Mouse (Mus musculus): ENCODE measurements around the gene Tjp3. TPM values are rescaled to one million over a fixed set of nuclear protein-coding genes. Genes with fewer than 3 reads are reported as not detected.

Gene Tjp3
- total RNA-seq, 2 experiments from 2014 or later, result 0.14 to 0.37 TPM

GRCm38 (mm10) chr10:81299585-81300351 lies 8.4 kb upstream of the Tjp3 start:
- DNase-seq, result no peak
- intact Hi-C loops (cut with DNase I), result no loop called here

DNA sequence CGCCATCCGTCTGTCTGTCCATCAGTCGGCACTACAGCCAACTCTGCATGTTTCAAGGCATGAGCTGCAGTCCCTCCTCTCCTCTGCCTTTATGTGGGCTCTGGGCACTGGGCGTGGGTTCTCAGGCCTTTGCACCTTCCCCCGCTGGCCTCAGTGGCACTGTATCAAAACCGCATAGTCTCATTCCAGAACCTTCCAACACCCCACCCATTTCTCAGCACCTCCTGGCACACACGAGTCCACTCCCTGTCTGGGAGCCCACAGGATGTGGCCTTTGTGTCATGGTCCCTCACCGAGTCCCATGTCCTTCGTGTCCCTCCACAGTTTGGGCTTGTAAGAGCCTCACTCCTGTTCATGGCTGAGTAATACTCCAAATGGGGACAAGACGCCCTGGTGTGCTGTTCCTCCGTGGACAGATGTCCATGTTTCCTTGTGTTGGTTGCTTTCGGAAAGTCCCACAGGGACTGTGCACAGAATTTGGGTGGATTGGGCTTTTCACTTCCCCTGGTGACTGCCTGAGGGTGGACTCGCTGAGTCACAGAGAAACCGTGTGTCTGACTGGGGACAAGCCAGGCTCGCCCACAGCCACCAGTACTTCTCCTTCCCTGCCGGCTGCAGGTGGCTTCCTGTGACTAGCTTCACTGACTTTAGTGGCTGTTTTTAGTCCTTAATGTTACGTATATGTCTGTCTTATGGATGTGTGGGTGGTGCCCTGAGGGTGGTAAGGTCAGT lies 7.2 kb upstream of the Tjp3 start:
- DNase-seq, result no peak
- intact Hi-C loops (cut with DNase I), result no loop called here

- DNase-seq, result peak; percentile 68 to 72
- intact Hi-C loops (cut with DNase I), result no loop called here
These were observed 6.5 kb upstream of the Tjp3 start for GRCm38 (mm10) chr10:81297845-81298244.

GRCm38 (mm10) chr10:81297246-81297645 lies 5.9 kb upstream of the Tjp3 start:
- intact Hi-C loops (cut with DNase I), result no loop called here
- DNase-seq, result no peak

- intact Hi-C loops (cut with DNase I), result no loop called here
These were observed 3.8 kb upstream of the Tjp3 start for GRCm38 (mm10) chr10:81295185-81295584.

DNA sequence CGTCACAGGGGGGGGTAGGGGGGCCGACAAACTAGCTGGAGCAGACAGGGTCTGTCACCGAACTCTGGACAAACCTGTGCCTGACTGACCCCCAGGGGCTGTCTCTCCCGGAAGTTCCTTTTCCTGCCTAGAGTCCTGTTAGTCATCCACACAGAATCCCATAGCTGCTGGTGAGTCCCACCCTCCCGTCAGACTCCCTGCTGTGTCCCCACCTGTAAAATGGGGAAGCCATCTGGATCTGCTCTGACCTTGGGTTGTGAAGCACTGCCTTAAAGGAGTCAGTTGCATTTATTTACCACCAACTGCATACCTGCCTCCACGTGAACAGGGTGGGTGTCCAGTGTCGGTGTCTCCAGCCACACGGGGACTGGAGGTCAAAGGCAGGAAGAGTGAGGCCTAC lies 3.1 kb upstream of the Tjp3 start:
- DNase-seq, result no peak
- intact Hi-C loops (cut with DNase I), result no loop called here

More at GRCm38 (mm10) chr10:81295185-81295584, 3.8 kb upstream of the Tjp3 start:
- no peak for DNase-seq

GRCm38 (mm10) chr10:81293334-81294030 lies 2.1 kb upstream of the Tjp3 start:
- DNase-seq, result no peak
- intact Hi-C loops (cut with DNase I), result no loop called here

DNA sequence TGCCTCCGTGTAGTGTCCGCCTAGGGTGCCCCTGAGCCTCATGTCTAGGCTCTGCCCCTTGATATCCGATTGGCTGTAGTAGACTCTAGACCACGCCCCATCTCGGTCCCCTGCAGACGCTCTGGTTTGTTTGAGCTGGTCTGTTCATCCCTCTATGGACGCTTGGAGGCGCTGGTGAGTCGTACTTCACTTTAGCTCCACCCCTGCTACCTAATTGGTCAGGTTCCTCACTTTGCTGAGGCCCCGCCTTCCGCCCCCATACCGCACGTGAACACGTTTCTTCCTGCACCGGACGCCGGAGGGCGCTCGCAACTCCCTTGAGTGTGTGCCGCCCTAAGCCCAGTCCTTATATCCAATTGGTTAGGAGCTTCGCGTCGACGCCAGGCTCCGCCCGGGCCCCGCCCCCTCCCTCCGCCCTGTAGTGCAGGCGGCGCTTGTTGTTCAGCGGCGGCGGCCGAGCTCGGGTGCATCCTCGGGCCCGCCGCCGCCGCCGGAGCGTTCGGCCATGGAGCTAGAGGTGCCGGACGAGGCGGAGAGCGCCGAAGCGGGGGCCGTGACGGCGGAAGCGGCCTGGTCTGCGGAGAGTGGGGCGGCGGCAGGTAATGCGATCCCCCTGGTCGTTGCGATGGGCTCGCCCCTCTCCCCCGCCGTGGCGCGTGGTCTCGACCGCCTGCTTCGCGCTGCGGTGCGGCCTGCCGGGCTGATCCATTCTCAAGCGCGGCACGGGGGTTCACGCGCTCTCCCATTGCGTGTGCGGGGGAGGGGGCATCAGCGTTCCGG lies 1.4 kb upstream of the Tjp3 start, which contains the start of gene Pip5k1c:
Gene Pip5k1c, plus strand, starts transcription at position 410 of the 780 bp plus-strand sequence.
- DNase-seq, result peak; percentile 99
- intact Hi-C loops (cut with DNase I), result no loop called here

- intact Hi-C loops (cut with DNase I), result no loop called here
These were observed 502 bp downstream of the Tjp3 start for GRCm38 (mm10) chr10:81290698-81291460.

GRCm38 (mm10) chr10:81289811-81290210 lies 1.6 kb downstream of the Tjp3 start:
- no peak for DNase-seq
- intact Hi-C loops (cut with DNase I), result loop anchor here (1.0 to 2.0 kb wide), 4 partner anchors 15 to 161 kb away; no protein-coding TSS in a partner anchor

More at GRCm38 (mm10) chr10:81290698-81291460, 502 bp downstream of the Tjp3 start:
- no peak for DNase-seq

DNA sequence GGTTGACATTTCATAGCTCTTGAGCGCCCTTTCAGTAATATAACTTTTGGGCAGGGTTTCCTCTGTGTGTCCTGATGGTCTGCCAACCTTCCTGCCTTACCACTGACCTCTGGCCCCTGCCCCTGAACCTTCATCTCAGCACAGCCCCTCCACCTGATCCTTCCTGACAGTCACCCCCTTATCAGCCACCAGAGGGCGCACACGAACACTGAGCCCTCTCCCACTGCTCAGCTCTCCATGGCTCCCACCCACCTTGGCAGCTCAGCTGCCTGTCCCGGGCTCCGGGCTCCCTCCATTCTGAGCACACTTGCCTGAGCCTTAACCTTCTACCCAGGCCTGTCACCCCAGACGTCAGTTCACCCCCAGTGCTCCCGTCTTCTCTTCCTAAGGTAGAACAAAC lies 2.1 kb downstream of the Tjp3 start:
- peak; percentile 74 to 80 for DNase-seq
- intact Hi-C loops (cut with DNase I), result loop anchor here (1.0 to 2.0 kb wide), 4 partner anchors 16 to 162 kb away; no protein-coding TSS in a partner anchor

DNA sequence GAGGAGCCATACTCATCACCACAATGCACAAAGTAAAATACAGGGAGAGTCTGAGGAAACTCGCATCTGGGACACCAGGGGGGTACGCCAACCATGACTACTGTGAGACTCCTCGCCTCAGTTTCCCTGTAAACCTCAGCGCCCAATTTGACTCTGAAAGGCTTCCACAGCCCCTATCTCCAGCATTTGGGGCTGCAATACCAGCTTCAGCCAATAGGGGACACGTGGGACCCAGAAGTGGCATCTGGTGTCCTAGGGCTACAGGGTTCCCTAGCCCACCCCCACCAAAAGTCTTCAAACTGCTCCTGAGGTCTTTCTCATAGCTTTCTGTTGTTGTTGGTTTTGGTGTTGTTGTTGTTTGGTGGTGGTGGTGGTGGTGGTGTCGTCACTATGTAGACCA lies 2.8 kb downstream of the Tjp3 start:
- intact Hi-C loops (cut with DNase I), result loop anchor here (2.0 kb wide), 3 partner anchors 28 to 162 kb away; no protein-coding TSS in a partner anchor
- peak in 1 of 2 experiments; percentile 63 for DNase-seq

DNA sequence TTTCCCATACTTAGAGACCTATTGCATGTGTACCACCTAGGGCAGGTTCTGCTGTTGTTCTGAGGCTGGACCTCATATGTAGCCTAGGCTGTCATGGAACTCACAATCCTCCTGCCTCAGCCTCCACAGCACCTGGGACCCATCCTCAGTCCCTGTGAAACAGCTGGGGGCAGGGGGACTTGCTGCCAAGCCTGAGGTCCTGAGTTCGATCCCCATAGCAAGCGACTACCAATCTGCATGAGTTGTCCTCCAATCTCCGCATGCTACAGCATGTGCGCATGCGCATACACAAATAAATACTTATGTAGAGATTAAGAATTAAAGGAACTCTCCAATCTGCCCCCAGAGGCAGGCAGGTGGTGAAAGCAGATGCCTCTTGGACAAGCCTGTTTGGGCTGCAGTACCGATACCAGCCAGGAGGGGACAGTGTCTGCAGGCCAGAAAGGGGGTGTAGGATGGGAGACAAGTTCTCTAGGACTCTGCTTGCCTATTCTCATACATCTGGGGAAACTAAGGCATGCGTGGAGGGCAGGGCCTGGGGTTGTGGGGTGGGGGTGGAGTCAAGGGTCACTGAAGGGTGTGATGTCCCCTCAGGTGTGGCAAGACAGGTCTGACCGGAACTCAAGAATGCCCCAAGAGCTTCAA lies 3.7 kb downstream of the Tjp3 start:
- intact Hi-C loops (cut with DNase I), result loop anchor here (2.0 kb wide), 3 partner anchors 29 to 163 kb away; no protein-coding TSS in a partner anchor
- DNase-seq, result peak; percentile 56 to 80

DNA sequence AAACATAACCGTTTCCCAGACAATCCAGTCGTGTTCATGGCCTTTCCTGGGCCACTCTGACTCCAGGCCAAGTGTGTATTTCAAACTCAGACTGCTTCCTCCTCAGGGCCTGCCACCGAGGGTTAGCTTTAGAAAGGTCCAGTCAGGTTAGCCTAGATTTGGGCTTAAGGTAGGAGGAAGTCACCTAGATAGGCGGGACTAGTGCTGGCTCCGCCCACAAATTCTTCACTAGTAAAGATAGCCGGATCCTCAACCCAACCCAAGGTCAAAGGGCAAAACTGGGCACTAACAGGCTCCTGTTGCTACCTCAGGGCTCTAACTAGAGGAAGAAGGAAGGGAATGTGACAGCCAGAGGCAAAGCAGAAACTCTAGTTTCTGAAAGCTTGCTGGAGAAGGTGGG lies 4.8 kb downstream of the Tjp3 start:
- DNase-seq, result no peak
- intact Hi-C loops (cut with DNase I), result no loop called here

- intact Hi-C loops (cut with DNase I), result no loop called here
- peak; percentile 94 to 95 for DNase-seq
These were observed 5.5 kb downstream of the Tjp3 start for GRCm38 (mm10) chr10:81285694-81286450.

GRCm38 (mm10) chr10:81284719-81285118 lies 6.7 kb downstream of the Tjp3 start:
- DNase-seq, result no peak
- intact Hi-C loops (cut with DNase I), result no loop called here

- intact Hi-C loops (cut with DNase I), result no loop called here
- DNase-seq, result no peak
These were observed 7.2 kb downstream of the Tjp3 start for GRCm38 (mm10) chr10:81284189-81284588.

GRCm38 (mm10) chr10:81279496-81279895 lies 11.9 kb downstream of the Tjp3 start:
- intact Hi-C loops (cut with DNase I), result no loop called here
- no peak for DNase-seq
